ENCODE assay signal across 8 mouse cellular contexts in the genomic region with DNA sequence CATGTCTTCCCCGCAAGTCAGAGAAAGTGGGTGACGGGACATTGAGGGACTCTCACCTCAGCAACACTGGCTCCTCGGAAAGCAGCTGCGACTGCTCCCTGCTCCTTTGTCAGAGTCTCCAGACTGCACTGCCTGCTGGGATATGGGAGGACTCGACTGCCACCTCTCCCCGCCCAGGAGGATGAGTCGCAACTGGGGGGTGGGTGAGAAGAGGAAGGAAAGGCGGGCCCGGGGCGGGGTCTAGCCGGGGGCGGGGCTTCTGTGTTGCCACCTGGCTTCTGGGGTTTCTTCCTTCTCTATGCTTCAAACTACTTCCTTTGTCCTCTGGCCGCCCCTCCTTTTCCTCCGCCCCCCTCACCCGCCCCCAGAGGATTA. TPM values are rescaled to one million over a fixed set of nuclear protein-coding genes. Genes with fewer than 3 reads are reported as not detected.
DNase-seq lines count a peak whose midpoint lies in the region; ATAC-seq and TF ChIP-seq lines count a peak whose summit lies in the region.

A gene (minus strand): TSS at position 137 of the 375 bp plus-strand sequence.

- H3K27me3 ChIP-seq in MEL (ENCODE audit: control insufficient read depth in 1 of 2, insufficient read depth in 2 of 2, low read length in 2 of 2) = no peaks in the 10 kb centered on the region
- H3K27me3 ChIP-seq in cerebellum, adult 2 months (ENCODE audit: control insufficient read depth, insufficient read depth, low read length) = no peaks in the 10 kb centered on the region
- H3K27me3 ChIP-seq in hindbrain, embryonic 10.5 days (ENCODE audit: insufficient read depth, poor library complexity, severe bottlenecking) = no peaks in the 10 kb centered on the region
- no peaks in the 10 kb centered on the region for H3K27me3 ChIP-seq in lung, postnatal 0 days (replicated peaks; ENCODE audit: insufficient read depth, low read length)

- peak within 1 kb of the TSS; percentile 70 for H3K4me2 ChIP-seq in lung, postnatal 0 days (replicated peaks; ENCODE audit: low read depth, low read length)

- peaks cover 0 to 6% of the 10 kb centered on the region in 2 experiments; a peak in 2 of 4 replicates for H3K36me3 ChIP-seq in MEL (ENCODE audit: control insufficient read depth in 1 of 2, insufficient read depth in 2 of 2, low read length in 2 of 2)
- no peaks in the 10 kb centered on the region for H3K36me3 ChIP-seq in hindbrain, embryonic 10.5 days
- no peaks in the 10 kb centered on the region for H3K36me3 ChIP-seq in lung, postnatal 0 days (ENCODE audit: insufficient read depth, low read length)

- TF ChIP-seq POLR2A in MEL (IDR thresholded peaks at IDR 0.05; ENCODE audit: control insufficient read depth in 1 of 2, insufficient read depth in 1 of 2, low read depth in 1 of 2, low read length in 2 of 2, poor library complexity in 1 of 2) = peak; percentile 21 to 79; a peak in 2 of 4 replicates
- TF ChIP-seq POLR2A in cerebellum, adult 2 months (IDR thresholded peaks at IDR 0.05; ENCODE audit: borderline replicate concordance, insufficient read depth, low read length) = peak; percentile 52; the same call in 1 of the 2 replicates

- H3K9me3 ChIP-seq in MEL (replicated peaks; ENCODE audit: insufficient read depth, low read length) = no peaks in the 10 kb centered on the region
- H3K9me3 ChIP-seq in hindbrain, embryonic 10.5 days = no peaks in the 10 kb centered on the region
- H3K9me3 ChIP-seq in lung, postnatal 0 days (ENCODE audit: low read length) = no peaks in the 10 kb centered on the region

- TF ChIP-seq RAD21 in MEL (IDR thresholded peaks at IDR 0.05; ENCODE audit: low read depth, low read length) = no peak

- no peak for TF ChIP-seq CTCF in MEL (IDR thresholded peaks at IDR 0.05 in 2 of 3, conservative IDR thresholded peaks at IDR 0.05 in 1 of 3; ENCODE audit: control insufficient read depth in 1 of 3, insufficient read depth in 1 of 3, low read depth in 2 of 3, low read length in 3 of 3, poor library complexity in 1 of 3, severe bottlenecking in 1 of 3)
- TF ChIP-seq CTCF in cerebellum, adult 2 months (IDR thresholded peaks at IDR 0.05; ENCODE audit: borderline replicate concordance, insufficient read depth, low read depth, low read length) = no peak
- no peak for TF ChIP-seq CTCF in lung, postnatal 0 days (IDR thresholded peaks at IDR 0.05)

- ATAC-seq in frontal cortex, adult (ENCODE audit: low TSS enrichment) = peak; percentile 100
- peak; percentile 96 for ATAC-seq in lung, postnatal 0 days

- H3K27ac ChIP-seq in MEL (ENCODE audit: control insufficient read depth, low read depth, low read length) = peak within 1 kb of the TSS; percentile 54
- H3K27ac ChIP-seq in cerebellum, adult 2 months (ENCODE audit: insufficient read depth, low read length) = 0 out of 2 replicates have a peak within 1 kb of the TSS, but pooled peaks have one; percentile 11
- H3K27ac ChIP-seq in hindbrain, embryonic 10.5 days = peak within 1 kb of the TSS; percentile 93
- peak within 1 kb of the TSS; percentile 87 for H3K27ac ChIP-seq in lung, postnatal 0 days (ENCODE audit: low read length)

- H3K4me1 ChIP-seq in MEL (ENCODE audit: control insufficient read depth in 1 of 2, insufficient read depth in 2 of 2, low read length in 2 of 2) = peaks cover 2 to 6% of the 10 kb centered on the region in 2 experiments; a peak in 2 of 4 replicates
- no peaks in the 10 kb centered on the region for H3K4me1 ChIP-seq in cerebellum, adult 2 months (ENCODE audit: control insufficient read depth, insufficient read depth, low read length)
- 0 out of 2 replicates have a peak, but pooled peaks cover 8% of the 10 kb centered on the region for H3K4me1 ChIP-seq in hindbrain, embryonic 10.5 days (replicated peaks)
- no peaks in the 10 kb centered on the region for H3K4me1 ChIP-seq in lung, postnatal 0 days (ENCODE audit: insufficient read depth, low read depth, low read length)

- no peak for TF ChIP-seq EP300 in MEL (IDR thresholded peaks at IDR 0.05; ENCODE audit: low read depth in 1 of 2, low read length in 2 of 2)
- no peak for TF ChIP-seq EP300 in lung, postnatal 0 days (IDR thresholded peaks at IDR 0.05)

- H3K4me3 ChIP-seq in MEL (ENCODE audit: control insufficient read depth in 1 of 2, insufficient read depth in 1 of 2, low read depth in 2 of 2, low read length in 2 of 2) = peak within 1 kb of the TSS; percentile 78 to 96
- peak within 1 kb of the TSS; percentile 99 for H3K4me3 ChIP-seq in cerebellum, adult 2 months (replicated peaks; ENCODE audit: insufficient read depth, low read depth, low read length)
- H3K4me3 ChIP-seq in hindbrain, embryonic 10.5 days = peak within 1 kb of the TSS; percentile 66
- peak within 1 kb of the TSS; percentile 56 for H3K4me3 ChIP-seq in lung, postnatal 0 days (ENCODE audit: low read depth, low read length)

- peak within 1 kb of the TSS; percentile 87 for H3K9ac ChIP-seq in MEL (ENCODE audit: control insufficient read depth, low read depth, low read length, poor library complexity, severe bottlenecking)
- H3K9ac ChIP-seq in lung, postnatal 0 days (replicated peaks; ENCODE audit: low read depth) = peak within 1 kb of the TSS; percentile 60

- H3K79me2 ChIP-seq in MEL (ENCODE audit: control insufficient read depth, insufficient read depth, low read length, poor library complexity) = 0 out of 2 replicates have a peak, but pooled peaks cover 1% of the 10 kb centered on the region

- WGBS in cerebellum, adult 2 months = 8% methylated on average over 14 of the region's 15 CpGs
- WGBS in hindbrain, embryonic 10.5 days = 21% methylated on average over 9 of the region's 15 CpGs
- 11% methylated on average over 5 of the region's 15 CpGs for WGBS in lung, postnatal 0 days

- DNase-seq in MEL (ENCODE audit: low read depth, low spot score) = peak; percentile 88
- peak; percentile 75 to 79 for DNase-seq in cerebellum, adult 2 months
- peak; percentile 85 for DNase-seq in hindbrain, embryonic 10.5 days (ENCODE audit: low spot score)
- DNase-seq in layer of hippocampus, adult 9-11 months = peak; percentile 87
- DNase-seq in lung, postnatal 0 days (ENCODE audit: low spot score) = peak; percentile 91
- DNase-seq in ovary, postnatal 14 days (ENCODE audit: low spot score) = peak; percentile 69
- DNase-seq in thymus, postnatal 14 days = peak; percentile 96

TF ChIP-seq in MEL, 35 proteins besides CTCF, POLR2A, EP300 and RAD21 (continues in another document):
- TF ChIP-seq POLR2AphosphoS5 (IDR thresholded peaks at IDR 0.05; ENCODE audit: borderline replicate concordance, low read depth, low read length) (no peak), UBTF (IDR thresholded peaks at IDR 0.05; ENCODE audit: borderline replicate concordance, insufficient read depth, low read depth, low read length) (no peak), POLR2AphosphoS2 (IDR thresholded peaks at IDR 0.05; ENCODE audit: low read length) (peak; percentile 68; the same call in 1 of the 2 replicates), CHD2 (IDR thresholded peaks at IDR 0.05; ENCODE audit: low read length) (no peak), MXI1 (IDR thresholded peaks at IDR 0.05; ENCODE audit: low read depth, low read length) (0 out of 2 replicates have a peak, but pooled peaks have one; percentile 19), TCF12 (IDR thresholded peaks at IDR 0.05; ENCODE audit: low read depth, low read length) (no peak; the same call in 1 of the 2 replicates), JUND (IDR thresholded peaks at IDR 0.05; ENCODE audit: low read depth, low read length) (no peak), USF1 (IDR thresholded peaks at IDR 0.05; ENCODE audit: low read depth, low read length) (0 out of 2 replicates have a peak, but pooled peaks have one; percentile 7), E2F4 (IDR thresholded peaks at IDR 0.05; ENCODE audit: borderline replicate concordance, low read depth, low read length) (no peak), GATA1 (IDR thresholded peaks at IDR 0.05; ENCODE audit: low read depth, low read length) (no peak), MAZ (IDR thresholded peaks at IDR 0.05; ENCODE audit: low read depth, low read length) (no peak), NELFE (IDR thresholded peaks at IDR 0.05; ENCODE audit: low read depth, low read length) (peak; percentile 51), HCFC1 (IDR thresholded peaks at IDR 0.05; ENCODE audit: low read depth, low read length) (peak; percentile 20; the same call in 1 of the 2 replicates), KAT2A (conservative IDR thresholded peaks at IDR 0.05; ENCODE audit: low read depth, low read length) (no peak), ZKSCAN1 (IDR thresholded peaks at IDR 0.05; ENCODE audit: low read depth, low read length) (no peak), CHD1 (IDR thresholded peaks at IDR 0.05; ENCODE audit: low read depth, low read length) (no peak), MEF2A (IDR thresholded peaks at IDR 0.05; ENCODE audit: extremely low read depth, insufficient replicate concordance, low read depth, low read length, poor library complexity, severe bottlenecking) (no peak), ZNF384 (IDR thresholded peaks at IDR 0.05; ENCODE audit: low read depth, low read length) (no peak), TAL1 (IDR thresholded peaks at IDR 0.05; ENCODE audit: low read length) (no peak), MYC (IDR thresholded peaks at IDR 0.05; ENCODE audit: low read depth, low read length) (no peak), GABPA (IDR thresholded peaks at IDR 0.05; ENCODE audit: low read depth, low read length) (no peak), ZMIZ1 (IDR thresholded peaks at IDR 0.05; ENCODE audit: low read depth, low read length) (peak; percentile 54; the same call in 1 of the 2 replicates), ELF1 (IDR thresholded peaks at IDR 0.05; ENCODE audit: low read depth, low read length) (0 out of 2 replicates have a peak, but pooled peaks have one; percentile 23), ETS1 (IDR thresholded peaks at IDR 0.05; ENCODE audit: low read depth, low read length) (0 out of 2 replicates have a peak, but pooled peaks have one; percentile 12), SMC3 (IDR thresholded peaks at IDR 0.05; ENCODE audit: low read depth, low read length) (no peak), NRF1 (IDR thresholded peaks at IDR 0.05; ENCODE audit: insufficient read depth, low read depth, low read length, poor library complexity, severe bottlenecking) (no peak), MAFK (IDR thresholded peaks at IDR 0.05; ENCODE audit: borderline replicate concordance, low read depth, low read length) (no peak), RCOR1 (IDR thresholded peaks at IDR 0.05; ENCODE audit: low read depth, low read length) (no peak), MAX (IDR thresholded peaks at IDR 0.05; ENCODE audit: low read length) (no peak)

RNA-seq across cellular contexts. Expression of the gene that starts here (rescaled TPM):
- 8.1 and 10.1 TPM in 2 replicates for total RNA-seq in MEL (2012; rRNA removed)
- 1 to 10 TPM in 1 of 2 experiments, not detected in 1; 4.8 TPM for polyA plus RNA-seq in MEL (2012; ENCODE audit: insufficient read depth in 1 of 2, insufficient read length in 2 of 2, low read depth in 1 of 2, low replicate concordance in 2 of 2, missing spikeins in 1 of 2)
- polyA plus RNA-seq in cerebellum, adult 2 months (2012; rRNA removed) = 11.3 and 11.9 TPM in 2 replicates
- polyA plus RNA-seq in hindbrain, embryonic 10.5 days (2016; fragmentation: Nextera tagmentation; extraction: Ambion mirVana) = 42.5 and 49.3 TPM in 2 replicates
- 35.8 and 38.8 TPM in 2 replicates for polyA plus RNA-seq in lung, postnatal 0 days (2015; fragmentation: Nextera tagmentation; extraction: Ambion mirVana)

Comparison
In these comparisons a context has a peak if more than half of its experiments do, and no peak if none do; other contexts are left out.
1. Peak in every context shown above with its lines: DNase-seq, ATAC-seq, H3K4me3 ChIP-seq and H3K27ac ChIP-seq.
2. H3K27ac ChIP-seq: peak in every context shown above with its lines; median percentile 93 in hindbrain, embryonic 10.5 days; 87 in lung, postnatal 0 days; 54 in MEL; 11 in cerebellum, adult 2 months.